Mouse (Mus musculus): ENCODE measurements around the gene Rgs3. TPM values are rescaled to one million over a fixed set of nuclear protein-coding genes. Genes with fewer than 3 reads are reported as not detected.

Gene Rgs3
- total and polyA plus RNA-seq, 3 experiments = not detected

GRCm38 (mm10) chr4:62704204-62704603, 144.6 kb downstream of the Rgs3 start:
- H3K9me3 ChIP-seq (replicated peaks; ENCODE audit: insufficient read depth, low read length) = no peaks in the 10 kb centered on the region
- no peak overlapping the region for H3K4me3 ChIP-seq (ENCODE audit: control insufficient read depth in 1 of 2, insufficient read depth in 1 of 2, low read depth in 2 of 2, low read length in 2 of 2)
- no peak overlapping the region for H3K9ac ChIP-seq (ENCODE audit: control insufficient read depth, low read depth, low read length, poor library complexity, severe bottlenecking)
- H3K27me3 ChIP-seq (ENCODE audit: control insufficient read depth in 1 of 2, insufficient read depth in 2 of 2, low read length in 2 of 2) = no peaks in the 10 kb centered on the region
- H3K27ac ChIP-seq (ENCODE audit: control insufficient read depth, low read depth, low read length) = no peak overlapping the region
- DNase-seq (ENCODE audit: low read depth, low spot score) = no peak
- no peaks in the 10 kb centered on the region for H3K79me2 ChIP-seq (ENCODE audit: control insufficient read depth, insufficient read depth, low read length, poor library complexity)
- no peaks in the 10 kb centered on the region for H3K4me1 ChIP-seq (ENCODE audit: control insufficient read depth in 1 of 2, insufficient read depth in 2 of 2, low read length in 2 of 2)
- TF ChIP-seq SIN3A (IDR thresholded peaks at IDR 0.05; ENCODE audit: low read length) (no peak), CHD1 (IDR thresholded peaks at IDR 0.05; ENCODE audit: low read depth, low read length) (no peak), MAX (IDR thresholded peaks at IDR 0.05; ENCODE audit: low read length) (no peak), CHD2 (IDR thresholded peaks at IDR 0.05; ENCODE audit: low read length) (no peak), MYB (IDR thresholded peaks at IDR 0.05; ENCODE audit: low read depth, low read length) (no peak), HCFC1 (IDR thresholded peaks at IDR 0.05; ENCODE audit: low read depth, low read length) (no peak), TAL1 (IDR thresholded peaks at IDR 0.05; ENCODE audit: low read length) (no peak), ZC3H11A (IDR thresholded peaks at IDR 0.05; ENCODE audit: low read depth, low read length) (no peak), BHLHE40 (IDR thresholded peaks at IDR 0.05; ENCODE audit: borderline replicate concordance, low read depth, low read length) (no peak), NRF1 (IDR thresholded peaks at IDR 0.05; ENCODE audit: insufficient read depth, low read depth, low read length, poor library complexity, severe bottlenecking) (no peak), MYC (IDR thresholded peaks at IDR 0.05; ENCODE audit: low read depth, low read length) (no peak), MEF2A (IDR thresholded peaks at IDR 0.05; ENCODE audit: extremely low read depth, insufficient replicate concordance, low read depth, low read length, poor library complexity, severe bottlenecking) (no peak), SMC3 (IDR thresholded peaks at IDR 0.05; ENCODE audit: low read depth, low read length) (no peak), CTCF (IDR thresholded peaks at IDR 0.05 in 2 of 3, conservative IDR thresholded peaks at IDR 0.05 in 1 of 3; ENCODE audit: control insufficient read depth in 1 of 3, insufficient read depth in 1 of 3, low read depth in 2 of 3, low read length in 3 of 3, poor library complexity in 1 of 3, severe bottlenecking in 1 of 3) (no peak), MAZ (IDR thresholded peaks at IDR 0.05; ENCODE audit: low read depth, low read length) (no peak), UBTF (IDR thresholded peaks at IDR 0.05; ENCODE audit: borderline replicate concordance, insufficient read depth, low read depth, low read length) (no peak), JUND (IDR thresholded peaks at IDR 0.05; ENCODE audit: low read depth, low read length) (no peak), RCOR1 (IDR thresholded peaks at IDR 0.05; ENCODE audit: low read depth, low read length) (no peak), ZKSCAN1 (IDR thresholded peaks at IDR 0.05; ENCODE audit: low read depth, low read length) (no peak)
- H3K36me3 ChIP-seq (ENCODE audit: control insufficient read depth in 1 of 2, insufficient read depth in 2 of 2, low read length in 2 of 2) = no peaks in the 10 kb centered on the region

GRCm38 (mm10) chr4:62705013-62705412, 145.4 kb downstream of the Rgs3 start:
- Histone ChIP-seq H3K36me3 (ENCODE audit: control insufficient read depth in 1 of 2, insufficient read depth in 2 of 2, low read length in 2 of 2) (no peaks in the 10 kb centered on the region), H3K9me3 (replicated peaks; ENCODE audit: insufficient read depth, low read length) (no peaks in the 10 kb centered on the region), H3K4me1 (ENCODE audit: control insufficient read depth in 1 of 2, insufficient read depth in 2 of 2, low read length in 2 of 2) (no peaks in the 10 kb centered on the region), H3K27me3 (ENCODE audit: control insufficient read depth in 1 of 2, insufficient read depth in 2 of 2, low read length in 2 of 2) (no peaks in the 10 kb centered on the region), H3K79me2 (ENCODE audit: control insufficient read depth, insufficient read depth, low read length, poor library complexity) (no peaks in the 10 kb centered on the region), H3K27ac (ENCODE audit: control insufficient read depth, low read depth, low read length) (no peak overlapping the region), H3K4me3 (ENCODE audit: control insufficient read depth in 1 of 2, insufficient read depth in 1 of 2, low read depth in 2 of 2, low read length in 2 of 2) (no peak overlapping the region), H3K9ac (ENCODE audit: control insufficient read depth, low read depth, low read length, poor library complexity, severe bottlenecking) (no peak overlapping the region)
- TF ChIP-seq E2F4 (IDR thresholded peaks at IDR 0.05; ENCODE audit: borderline replicate concordance, low read depth, low read length) (no peak), MAZ (IDR thresholded peaks at IDR 0.05; ENCODE audit: low read depth, low read length) (no peak), ZMIZ1 (IDR thresholded peaks at IDR 0.05; ENCODE audit: low read depth, low read length) (no peak), ZKSCAN1 (IDR thresholded peaks at IDR 0.05; ENCODE audit: low read depth, low read length) (no peak), BHLHE40 (IDR thresholded peaks at IDR 0.05; ENCODE audit: borderline replicate concordance, low read depth, low read length) (no peak), TAL1 (IDR thresholded peaks at IDR 0.05; ENCODE audit: low read length) (no peak), TCF12 (IDR thresholded peaks at IDR 0.05; ENCODE audit: low read depth, low read length) (no peak), UBTF (IDR thresholded peaks at IDR 0.05; ENCODE audit: borderline replicate concordance, insufficient read depth, low read depth, low read length) (no peak), USF1 (IDR thresholded peaks at IDR 0.05; ENCODE audit: low read depth, low read length) (no peak), MAFK (IDR thresholded peaks at IDR 0.05; ENCODE audit: borderline replicate concordance, low read depth, low read length) (no peak), SMC3 (IDR thresholded peaks at IDR 0.05; ENCODE audit: low read depth, low read length) (no peak), ZC3H11A (IDR thresholded peaks at IDR 0.05; ENCODE audit: low read depth, low read length) (no peak), USF2 (IDR thresholded peaks at IDR 0.05; ENCODE audit: borderline replicate concordance in 1 of 2, insufficient read depth in 1 of 2, low read depth in 1 of 2, low read length in 2 of 2) (no peak), ELF1 (IDR thresholded peaks at IDR 0.05; ENCODE audit: low read depth, low read length) (no peak), ZNF384 (IDR thresholded peaks at IDR 0.05; ENCODE audit: low read depth, low read length) (no peak), CHD1 (IDR thresholded peaks at IDR 0.05; ENCODE audit: low read depth, low read length) (no peak), CTCF (IDR thresholded peaks at IDR 0.05 in 2 of 3, conservative IDR thresholded peaks at IDR 0.05 in 1 of 3; ENCODE audit: control insufficient read depth in 1 of 3, insufficient read depth in 1 of 3, low read depth in 2 of 3, low read length in 3 of 3, poor library complexity in 1 of 3, severe bottlenecking in 1 of 3) (no peak), POLR2AphosphoS2 (IDR thresholded peaks at IDR 0.05; ENCODE audit: low read length) (no peak), EP300 (IDR thresholded peaks at IDR 0.05; ENCODE audit: low read depth in 1 of 2, low read length in 2 of 2) (no peak)
- DNase-seq (ENCODE audit: low read depth, low spot score) = no peak
